Mouse (Mus musculus): ENCODE results near the gene Btd. TPM values are rescaled to one million over a fixed set of nuclear protein-coding genes. Genes with fewer than 3 reads are reported as not detected.

Btd gene
- total and polyA plus RNA-seq, 3 experiments: 10.7 to 19.1 (median 10.8) TPM

GRCm38 (mm10) chr14:31668326-31668725 is 27.5 kb downstream of the Btd start:
- Histone ChIP-seq H3K27ac (peak overlapping the region; percentile 89), H3K4me1 (ENCODE audit: control insufficient read depth, insufficient read depth, low read length) (peaks cover 29% of the 10 kb centered on the region), H3K4me3 (no peak overlapping the region), H3K9ac (ENCODE audit: low read depth, low read length) (0 out of 2 replicates have a peak overlapping the region, but pooled peaks have one; percentile 19), H3K27me3 (ENCODE audit: control insufficient read depth, insufficient read depth, low read length) (no peaks in the 10 kb centered on the region), H3K79me2 (replicated peaks; ENCODE audit: control insufficient read depth, insufficient read depth, low read length) (no peaks in the 10 kb centered on the region), H3K36me3 (ENCODE audit: control insufficient read depth, insufficient read depth, low read length) (no peaks in the 10 kb centered on the region)
- WGBS: 48% methylated on average over 13 of the region's 13 CpGs
- DNase-seq: peak in 1 of 2 experiments; percentile 17
- TF ChIP-seq EP300 (IDR thresholded peaks at IDR 0.05; ENCODE audit: insufficient read depth, low read depth, low read length) (no peak), CTCF (IDR thresholded peaks at IDR 0.05) (no peak)
- intact Hi-C loops (cut with DNase I): loop anchor here (10.0 kb wide), 1 partner anchor 236 kb away; no protein-coding TSS in a partner anchor

- 8% methylated on average over 13 of the region's 13 CpGs for WGBS
- Histone ChIP-seq H3K9ac (ENCODE audit: low read depth, low read length) (peak overlapping the region; percentile 45), H3K27ac (peak overlapping the region; percentile 89), H3K79me2 (replicated peaks; ENCODE audit: control insufficient read depth, insufficient read depth, low read length) (no peaks in the 10 kb centered on the region), H3K4me3 (peak overlapping the region; percentile 44), H3K27me3 (ENCODE audit: control insufficient read depth, insufficient read depth, low read length) (no peaks in the 10 kb centered on the region), H3K36me3 (ENCODE audit: control insufficient read depth, insufficient read depth, low read length) (no peaks in the 10 kb centered on the region), H3K4me1 (ENCODE audit: control insufficient read depth, insufficient read depth, low read length) (peaks cover 21% of the 10 kb centered on the region)
- intact Hi-C loops (cut with DNase I): loop anchor here (10.0 kb wide), 1 partner anchor 236 kb away; no protein-coding TSS in a partner anchor
- peak; percentile 82 to 87 for DNase-seq
- TF ChIP-seq POLR2A (IDR thresholded peaks at IDR 0.05; ENCODE audit: insufficient read depth, low read depth, low read length): no peak
- peak; percentile 27 for TF ChIP-seq CTCF (IDR thresholded peaks at IDR 0.05)
- TF ChIP-seq EP300 (IDR thresholded peaks at IDR 0.05; ENCODE audit: insufficient read depth, low read depth, low read length): 0 out of 2 replicates have a peak, but pooled peaks have one; percentile 38
Observed at GRCm38 (mm10) chr14:31669161-31669611, 28.4 kb downstream of the Btd start.

- Histone ChIP-seq H3K9ac (ENCODE audit: low read depth, low read length) (peak overlapping the region; percentile 45), H3K4me1 (ENCODE audit: control insufficient read depth, insufficient read depth, low read length) (peaks cover 21% of the 10 kb centered on the region), H3K79me2 (replicated peaks; ENCODE audit: control insufficient read depth, insufficient read depth, low read length) (no peaks in the 10 kb centered on the region), H3K27me3 (ENCODE audit: control insufficient read depth, insufficient read depth, low read length) (no peaks in the 10 kb centered on the region), H3K36me3 (ENCODE audit: control insufficient read depth, insufficient read depth, low read length) (no peaks in the 10 kb centered on the region), H3K27ac (peak overlapping the region; percentile 89), H3K4me3 (no peak overlapping the region; the same call in 1 of the 2 replicates)
- peak; percentile 56 to 78 for DNase-seq
- 53% methylated on average over 15 of the region's 15 CpGs for WGBS
- no peak for TF ChIP-seq CTCF (IDR thresholded peaks at IDR 0.05)
- no peak for TF ChIP-seq POLR2A (IDR thresholded peaks at IDR 0.05; ENCODE audit: insufficient read depth, low read depth, low read length)
- TF ChIP-seq EP300 (IDR thresholded peaks at IDR 0.05; ENCODE audit: insufficient read depth, low read depth, low read length): 0 out of 2 replicates have a peak, but pooled peaks have one; percentile 22
- intact Hi-C loops (cut with DNase I): loop anchor here (10.0 kb wide), 1 partner anchor 235 kb away; no protein-coding TSS in a partner anchor
Observed at GRCm38 (mm10) chr14:31669642-31670490, 29.0 kb downstream of the Btd start.

- TF ChIP-seq POLR2A (IDR thresholded peaks at IDR 0.05; ENCODE audit: insufficient read depth, low read depth, low read length): no peak
- TF ChIP-seq EP300 (IDR thresholded peaks at IDR 0.05; ENCODE audit: insufficient read depth, low read depth, low read length): no peak
- TF ChIP-seq CTCF (IDR thresholded peaks at IDR 0.05): no peak
- Histone ChIP-seq H3K36me3 (ENCODE audit: control insufficient read depth, insufficient read depth, low read length) (no peaks in the 10 kb centered on the region), H3K4me1 (ENCODE audit: control insufficient read depth, insufficient read depth, low read length) (peaks cover 18% of the 10 kb centered on the region), H3K27ac (no peak overlapping the region), H3K9ac (ENCODE audit: low read depth, low read length) (no peak overlapping the region), H3K79me2 (replicated peaks; ENCODE audit: control insufficient read depth, insufficient read depth, low read length) (no peaks in the 10 kb centered on the region), H3K4me3 (no peak overlapping the region), H3K27me3 (ENCODE audit: control insufficient read depth, insufficient read depth, low read length) (no peaks in the 10 kb centered on the region)
- WGBS: 76% methylated on average over 10 of the region's 10 CpGs
- peak in 1 of 2 experiments; percentile 1 for DNase-seq
- intact Hi-C loops (cut with DNase I): no loop called here
Observed at GRCm38 (mm10) chr14:31671635-31672320, 30.9 kb downstream of the Btd start.

- H3K9ac ChIP-seq (ENCODE audit: low read depth, low read length): no peak overlapping the region
- no peak overlapping the region for H3K27ac ChIP-seq
- no peak overlapping the region for H3K4me3 ChIP-seq
- H3K36me3 ChIP-seq (ENCODE audit: control insufficient read depth, insufficient read depth, low read length): no peaks in the 10 kb centered on the region
- no peak for TF ChIP-seq POLR2A (IDR thresholded peaks at IDR 0.05; ENCODE audit: insufficient read depth, low read depth, low read length)
- TF ChIP-seq CTCF (IDR thresholded peaks at IDR 0.05): no peak
- TF ChIP-seq EP300 (IDR thresholded peaks at IDR 0.05; ENCODE audit: insufficient read depth, low read depth, low read length): no peak
- peaks cover 4% of the 10 kb centered on the region for H3K4me1 ChIP-seq (ENCODE audit: control insufficient read depth, insufficient read depth, low read length)
- DNase-seq: peak in 1 of 2 experiments; percentile 1
- 92% methylated on average over 3 of the region's 3 CpGs for WGBS
- no peaks in the 10 kb centered on the region for H3K79me2 ChIP-seq (replicated peaks; ENCODE audit: control insufficient read depth, insufficient read depth, low read length)
- intact Hi-C loops (cut with DNase I): no loop called here
- no peaks in the 10 kb centered on the region for H3K27me3 ChIP-seq (ENCODE audit: control insufficient read depth, insufficient read depth, low read length)
Observed at GRCm38 (mm10) chr14:31680656-31681055, 39.8 kb downstream of the Btd start.

All from heart, adult 2 months (tissue).